Mouse (Mus musculus): Measurements from ENCODE around the gene Gm10406.
"Not testable (repeated sequence)": the region's sequence is repeated elsewhere in the genome, so short reads cannot be mapped to it uniquely, and the experiment has no call there.

The Gm10406 gene

GRCm38 (mm10) chr14:7026781-7027749, at the start of gene Gm10406:
Gene Gm10406, minus strand, starts transcription at chr14:7027449.
- not testable (repeated sequence) for DNase-seq (ENCODE audit: low read depth, low spot score)

GRCm38 (mm10) chr14:7044870-7045269, 17.6 kb upstream of the Gm10406 start, which contains the start of gene Gm3685:
Gene Gm3685, minus strand, starts transcription at chr14:7044970.
- DNase-seq (ENCODE audit: low read depth, low spot score) = not testable (repeated sequence)

GRCm38 (mm10) chr14:7026274-7026673, 975 bp downstream of the Gm10406 start:
- not testable (repeated sequence) for DNase-seq (ENCODE audit: low read depth, low spot score)

GRCm38 (mm10) chr14:6973718-6974117, 53.5 kb downstream of the Gm10406 start, which contains the start of gene Gm6356:
Gene Gm6356, minus strand, starts transcription at chr14:6973818.
- not testable (repeated sequence) for DNase-seq (ENCODE audit: low read depth, low spot score)
